Mouse (Mus musculus): ENCODE results near the gene Paxip1. TPM values are rescaled to one million over a fixed set of nuclear protein-coding genes. Genes with fewer than 3 reads are reported as not detected.

Gene Paxip1
- polyA plus RNA-seq, 1 experiment from 2014 or later, result 53.0 TPM

GRCm38 (mm10) chr5:27714356-27714755, 77.1 kb downstream of the Paxip1 start:
- peak; percentile 84 for ATAC-seq (ENCODE audit: low FRiP score, low TSS enrichment)
- WGBS, result 26% methylated on average over 9 of the region's 9 CpGs
- Histone ChIP-seq H3K4me3 (ENCODE audit: low read length) (no peak overlapping the region), H3K27me3 (ENCODE audit: control insufficient read depth, insufficient read depth, low read length) (no peaks in the 10 kb centered on the region), H3K9ac (ENCODE audit: low read depth, low read length) (no peak overlapping the region), H3K36me3 (ENCODE audit: control insufficient read depth, insufficient read depth, low read length) (no peaks in the 10 kb centered on the region), H3K27ac (ENCODE audit: low read depth, low read length) (no peak overlapping the region), H3K4me1 (ENCODE audit: control insufficient read depth, insufficient read depth, low read length) (peaks cover 7% of the 10 kb centered on the region; the same call in 1 of the 2 replicates), H3K4me2 (replicated peaks; ENCODE audit: low read depth, low read length) (no peak overlapping the region), H3K9me3 (ENCODE audit: control insufficient read depth, low read length) (no peaks in the 10 kb centered on the region)

- Histone ChIP-seq H3K27ac (ENCODE audit: low read depth, low read length) (peak overlapping the region; percentile 25; the same call in 1 of the 2 replicates), H3K4me1 (ENCODE audit: control insufficient read depth, insufficient read depth, low read length) (peaks cover 22% of the 10 kb centered on the region), H3K4me2 (replicated peaks; ENCODE audit: low read depth, low read length) (no peak overlapping the region), H3K27me3 (ENCODE audit: control insufficient read depth, insufficient read depth, low read length) (no peaks in the 10 kb centered on the region), H3K9ac (ENCODE audit: low read depth, low read length) (no peak overlapping the region), H3K9me3 (ENCODE audit: control insufficient read depth, low read length) (no peaks in the 10 kb centered on the region), H3K36me3 (ENCODE audit: control insufficient read depth, insufficient read depth, low read length) (no peaks in the 10 kb centered on the region), H3K4me3 (ENCODE audit: low read length) (no peak overlapping the region)
- 43% methylated on average over 8 of the region's 8 CpGs for WGBS
- peak; percentile 30; the same call in 1 of the 2 replicates for ATAC-seq (ENCODE audit: low FRiP score, low TSS enrichment)
Observed at GRCm38 (mm10) chr5:27711461-27712192, 79.9 kb downstream of the Paxip1 start.

- Histone ChIP-seq H3K9ac (ENCODE audit: low read depth, low read length) (no peak overlapping the region), H3K36me3 (ENCODE audit: control insufficient read depth, insufficient read depth, low read length) (no peaks in the 10 kb centered on the region), H3K4me3 (ENCODE audit: low read length) (no peak overlapping the region), H3K27ac (ENCODE audit: low read depth, low read length) (peak overlapping the region; percentile 6; the same call in 1 of the 2 replicates), H3K9me3 (ENCODE audit: control insufficient read depth, low read length) (no peaks in the 10 kb centered on the region), H3K4me1 (ENCODE audit: control insufficient read depth, insufficient read depth, low read length) (peaks cover 15% of the 10 kb centered on the region), H3K27me3 (ENCODE audit: control insufficient read depth, insufficient read depth, low read length) (no peaks in the 10 kb centered on the region), H3K4me2 (replicated peaks; ENCODE audit: low read depth, low read length) (no peak overlapping the region)
- ATAC-seq (ENCODE audit: low FRiP score, low TSS enrichment), result no peak; the same call in 1 of the 2 replicates
- WGBS, result 16% methylated on average over 6 of the region's 6 CpGs
Observed at GRCm38 (mm10) chr5:27708209-27708608, 83.3 kb downstream of the Paxip1 start.

- H3K9ac ChIP-seq (ENCODE audit: low read depth, low read length), result no peak overlapping the region
- H3K4me2 ChIP-seq (replicated peaks; ENCODE audit: low read depth, low read length), result no peak overlapping the region
- no peaks in the 10 kb centered on the region for H3K36me3 ChIP-seq (ENCODE audit: control insufficient read depth, insufficient read depth, low read length)
- H3K4me3 ChIP-seq (ENCODE audit: low read length), result no peak overlapping the region
- H3K27ac ChIP-seq (ENCODE audit: low read depth, low read length), result peak overlapping the region; percentile 20; the same call in 1 of the 2 replicates
- peaks cover 15% of the 10 kb centered on the region for H3K4me1 ChIP-seq (ENCODE audit: control insufficient read depth, insufficient read depth, low read length)
- no peaks in the 10 kb centered on the region for H3K9me3 ChIP-seq (ENCODE audit: control insufficient read depth, low read length)
- H3K27me3 ChIP-seq (ENCODE audit: control insufficient read depth, insufficient read depth, low read length), result no peaks in the 10 kb centered on the region
- ATAC-seq (ENCODE audit: low FRiP score, low TSS enrichment), result no peak
Observed at GRCm38 (mm10) chr5:27707283-27707682, 84.2 kb downstream of the Paxip1 start.

GRCm38 (mm10) chr5:27706551-27706950, 84.9 kb downstream of the Paxip1 start:
- no peak overlapping the region for H3K4me2 ChIP-seq (replicated peaks; ENCODE audit: low read depth, low read length)
- no peak overlapping the region for H3K4me3 ChIP-seq (ENCODE audit: low read length)
- H3K27ac ChIP-seq (ENCODE audit: low read depth, low read length), result peak overlapping the region; percentile 47; the same call in 1 of the 2 replicates
- no peaks in the 10 kb centered on the region for H3K9me3 ChIP-seq (ENCODE audit: control insufficient read depth, low read length)
- ATAC-seq (ENCODE audit: low FRiP score, low TSS enrichment), result peak; percentile 28; the same call in 1 of the 2 replicates
- H3K36me3 ChIP-seq (ENCODE audit: control insufficient read depth, insufficient read depth, low read length), result no peaks in the 10 kb centered on the region
- 57% methylated on average over 6 of the region's 6 CpGs for WGBS
- H3K27me3 ChIP-seq (ENCODE audit: control insufficient read depth, insufficient read depth, low read length), result no peaks in the 10 kb centered on the region
- no peak overlapping the region for H3K9ac ChIP-seq (ENCODE audit: low read depth, low read length)
- H3K4me1 ChIP-seq (ENCODE audit: control insufficient read depth, insufficient read depth, low read length), result peaks cover 15% of the 10 kb centered on the region

GRCm38 (mm10) chr5:27705020-27705419, 86.5 kb downstream of the Paxip1 start:
- Histone ChIP-seq H3K4me1 (ENCODE audit: control insufficient read depth, insufficient read depth, low read length) (peaks cover 15% of the 10 kb centered on the region), H3K9me3 (ENCODE audit: control insufficient read depth, low read length) (no peaks in the 10 kb centered on the region), H3K4me2 (replicated peaks; ENCODE audit: low read depth, low read length) (no peak overlapping the region), H3K27me3 (ENCODE audit: control insufficient read depth, insufficient read depth, low read length) (no peaks in the 10 kb centered on the region), H3K4me3 (ENCODE audit: low read length) (no peak overlapping the region), H3K36me3 (ENCODE audit: control insufficient read depth, insufficient read depth, low read length) (no peaks in the 10 kb centered on the region), H3K27ac (ENCODE audit: low read depth, low read length) (no peak overlapping the region), H3K9ac (ENCODE audit: low read depth, low read length) (no peak overlapping the region)
- no peak for ATAC-seq (ENCODE audit: low FRiP score, low TSS enrichment)

- H3K4me2 ChIP-seq (replicated peaks; ENCODE audit: low read depth, low read length), result no peak overlapping the region
- no peaks in the 10 kb centered on the region for H3K9me3 ChIP-seq (ENCODE audit: control insufficient read depth, low read length)
- no peak overlapping the region for H3K9ac ChIP-seq (ENCODE audit: low read depth, low read length)
- H3K27me3 ChIP-seq (ENCODE audit: control insufficient read depth, insufficient read depth, low read length), result no peaks in the 10 kb centered on the region
- no peak for ATAC-seq (ENCODE audit: low FRiP score, low TSS enrichment)
- H3K27ac ChIP-seq (ENCODE audit: low read depth, low read length), result no peak overlapping the region
- peaks cover under 1% of the 10 kb centered on the region; the same call in 1 of the 2 replicates for H3K4me1 ChIP-seq (ENCODE audit: control insufficient read depth, insufficient read depth, low read length)
- H3K36me3 ChIP-seq (ENCODE audit: control insufficient read depth, insufficient read depth, low read length), result no peaks in the 10 kb centered on the region
- 87% methylated on average over 6 of the region's 6 CpGs for WGBS
- H3K4me3 ChIP-seq (ENCODE audit: low read length), result no peak overlapping the region
Observed at GRCm38 (mm10) chr5:27702482-27702881, 89.0 kb downstream of the Paxip1 start.

Other genes with a start within 250 kb of the Paxip1 start
- gene Htr5a, start 50.5 kb upstream of the Paxip1 start, polyA plus RNA-seq (2014; fragmentation: Nextera tagmentation; extraction: Ambion mirVana), result not detected in 2 replicates